Mouse (Mus musculus): ENCODE data around the gene Arg1.

DNA sequence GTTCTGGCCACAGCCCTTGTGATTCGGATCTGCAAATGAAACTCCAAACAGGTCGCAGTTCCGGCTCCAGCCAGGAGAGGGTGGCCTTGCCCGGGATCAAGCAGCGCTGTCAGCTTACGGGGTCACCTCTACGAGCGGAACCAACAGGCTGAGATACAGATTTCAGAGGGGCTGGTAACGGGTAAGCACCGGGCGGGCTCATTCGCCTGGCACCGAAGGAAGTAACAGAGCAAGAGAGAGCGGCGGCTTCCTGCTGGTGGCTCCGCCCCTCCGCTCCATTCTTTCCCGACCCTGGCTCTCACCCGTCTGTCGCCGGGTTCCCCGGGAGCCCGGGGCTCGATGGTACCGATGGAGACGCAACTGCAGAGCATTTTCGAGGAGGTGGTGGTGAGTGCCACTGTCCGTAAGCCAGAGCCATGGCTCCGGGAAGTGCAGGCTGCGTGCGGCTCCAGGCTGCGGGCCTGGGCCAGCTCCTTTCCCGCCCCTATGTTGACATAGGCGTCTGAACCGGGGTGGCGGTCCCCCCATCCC lies 57.5 kb downstream of the Arg1 start, which contains the start of gene Med23:
- TF ChIP-seq POLR2A (IDR thresholded peaks at IDR 0.05; ENCODE audit: extremely low read depth, insufficient read depth, low read length) (peak; percentile 44; the same call in 1 of the 2 replicates), CTCF (IDR thresholded peaks at IDR 0.05; ENCODE audit: extremely low read depth, insufficient read depth, low read length) (peak; percentile 87)
